Mouse (Mus musculus): Measurements from ENCODE around the gene Zscan5b. TPM values are rescaled to one million over a fixed set of nuclear protein-coding genes. Genes with fewer than 3 reads are reported as not detected.
A peak's percentile ranks its signal among the peaks of the same experiment; 100 is the strongest.
"Not testable (repeated sequence)": the region's sequence is repeated elsewhere in the genome, so short reads cannot be mapped to it uniquely, and the experiment has no call there.

Gene Zscan5b
- not detected in 2 replicates for polyA plus RNA-seq (2015; fragmentation: Nextera tagmentation; extraction: Ambion mirVana)

DNA sequence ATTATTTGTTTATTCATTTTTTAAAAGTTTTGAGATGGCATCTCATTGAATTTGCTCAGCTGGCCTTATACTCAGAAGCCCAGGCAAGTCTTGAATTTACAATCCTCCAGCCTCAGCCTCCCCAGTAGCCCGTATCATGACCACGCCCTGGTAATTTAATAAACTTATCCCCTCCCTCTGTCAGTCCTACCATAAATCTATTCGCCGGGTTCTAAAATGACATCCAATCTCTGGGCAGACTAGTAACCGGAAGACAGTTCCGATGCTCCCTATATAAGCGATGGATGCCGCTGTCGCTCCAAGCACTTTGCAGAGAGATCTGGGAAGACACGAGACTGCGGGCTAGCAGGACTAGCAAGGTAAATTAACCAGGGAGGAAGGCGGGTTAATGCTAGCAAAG, at the start of gene Zscan5b:
Gene Zscan5b, plus strand, starts transcription at position 301 of the 400 bp plus-strand sequence.
- Histone ChIP-seq H3K4me2 (ENCODE audit: low read length) (no peak within 1 kb of the TSS), H3K9me3 (replicated peaks; ENCODE audit: control insufficient read depth, low read length, poor library complexity, severe bottlenecking) (0 out of 2 replicates have a peak, but pooled peaks cover 2% of the 10 kb centered on the region), H3K4me3 (ENCODE audit: low read depth, low read length) (no peak within 1 kb of the TSS), H3K4me1 (ENCODE audit: control insufficient read depth, insufficient read depth, low read length) (no peaks in the 10 kb centered on the region), H3K9ac (ENCODE audit: low read depth, low read length) (no peak within 1 kb of the TSS), H3K27me3 (ENCODE audit: control insufficient read depth, insufficient read depth, low read depth, low read length) (no peaks in the 10 kb centered on the region), H3K36me3 (ENCODE audit: control insufficient read depth, insufficient read depth, low read length) (no peaks in the 10 kb centered on the region), H3K27ac (ENCODE audit: low read length) (no peak within 1 kb of the TSS)
- no peak for ATAC-seq
- 94% methylated on average over 12 of the region's 12 CpGs for WGBS

DNA sequence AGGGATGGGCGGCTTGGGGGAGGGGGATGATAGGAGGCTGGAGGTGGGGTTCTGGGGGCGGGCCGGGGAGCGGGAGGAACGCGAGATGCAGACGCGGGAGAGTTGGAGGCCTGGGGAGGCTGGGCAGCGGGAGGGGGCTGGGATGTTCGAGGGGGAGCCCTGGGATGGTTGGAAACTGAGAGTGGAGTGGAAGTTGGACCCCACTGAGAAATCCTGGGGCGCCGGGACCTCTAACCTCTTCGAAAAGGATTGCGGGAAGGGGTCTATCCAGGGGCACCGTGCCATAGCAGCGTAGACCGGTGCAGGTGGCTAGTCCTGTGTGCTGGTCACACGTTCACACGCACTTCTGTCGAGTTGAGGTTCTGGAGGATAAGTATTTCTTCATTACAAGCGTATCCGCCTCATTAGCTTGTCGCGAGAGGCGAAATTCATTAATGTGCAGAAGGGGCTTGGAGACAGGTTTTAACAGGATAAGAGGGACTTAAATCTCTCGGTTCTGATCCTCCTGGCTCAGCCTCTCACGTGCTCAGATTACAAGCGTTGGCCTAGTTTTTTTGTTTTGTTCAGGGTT, 49.3 kb upstream of the Zscan5b start:
- Histone ChIP-seq H3K9me3 (replicated peaks; ENCODE audit: control insufficient read depth, low read length, poor library complexity, severe bottlenecking) (no peaks in the 10 kb centered on the region), H3K9ac (ENCODE audit: low read depth, low read length) (peak overlapping the region; percentile 84), H3K36me3 (ENCODE audit: control insufficient read depth, insufficient read depth, low read length) (no peaks in the 10 kb centered on the region; the same call in 1 of the 2 replicates), H3K27me3 (ENCODE audit: control insufficient read depth, insufficient read depth, low read depth, low read length) (no peaks in the 10 kb centered on the region), H3K27ac (ENCODE audit: low read length) (peak overlapping the region; percentile 77), H3K4me1 (ENCODE audit: control insufficient read depth, insufficient read depth, low read length) (peaks cover 13% of the 10 kb centered on the region), H3K4me2 (ENCODE audit: low read length) (peak overlapping the region; percentile 73), H3K4me3 (ENCODE audit: low read depth, low read length) (peak overlapping the region; percentile 71)
- peak; percentile 56 for ATAC-seq
- WGBS: under 1% methylated on average over 27 of the region's 28 CpGs

DNA sequence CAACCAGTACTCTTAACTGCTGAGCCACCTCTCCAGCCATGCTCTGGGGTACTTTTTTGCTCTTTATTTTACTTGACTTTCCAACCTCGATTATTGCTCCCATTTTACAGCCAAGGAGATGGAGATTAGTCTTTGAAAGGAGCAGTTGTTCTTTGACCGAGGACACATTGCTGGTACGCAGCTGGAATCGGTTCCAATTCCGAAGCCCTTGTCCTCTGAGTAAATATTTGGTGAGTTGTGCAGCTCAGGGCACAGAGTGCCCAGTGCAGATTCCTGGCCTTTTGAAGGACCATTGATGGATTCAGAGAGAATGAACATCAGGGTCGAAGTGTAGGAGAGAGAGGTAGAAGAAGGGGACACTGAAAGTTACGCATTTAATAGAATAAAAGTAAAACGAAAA, 48.2 kb upstream of the Zscan5b start:
- no peak overlapping the region for H3K4me3 ChIP-seq (ENCODE audit: low read depth, low read length)
- 88% methylated on average over 8 of the region's 8 CpGs for WGBS
- H3K4me1 ChIP-seq (ENCODE audit: control insufficient read depth, insufficient read depth, low read length): peaks cover 13% of the 10 kb centered on the region
- H3K9ac ChIP-seq (ENCODE audit: low read depth, low read length): no peak overlapping the region
- ATAC-seq: no peak
- no peaks in the 10 kb centered on the region for H3K9me3 ChIP-seq (replicated peaks; ENCODE audit: control insufficient read depth, low read length, poor library complexity, severe bottlenecking)
- no peak overlapping the region for H3K4me2 ChIP-seq (ENCODE audit: low read length)
- no peaks in the 10 kb centered on the region; the same call in 1 of the 2 replicates for H3K36me3 ChIP-seq (ENCODE audit: control insufficient read depth, insufficient read depth, low read length)
- no peaks in the 10 kb centered on the region for H3K27me3 ChIP-seq (ENCODE audit: control insufficient read depth, insufficient read depth, low read depth, low read length)
- no peak overlapping the region for H3K27ac ChIP-seq (ENCODE audit: low read length)

DNA sequence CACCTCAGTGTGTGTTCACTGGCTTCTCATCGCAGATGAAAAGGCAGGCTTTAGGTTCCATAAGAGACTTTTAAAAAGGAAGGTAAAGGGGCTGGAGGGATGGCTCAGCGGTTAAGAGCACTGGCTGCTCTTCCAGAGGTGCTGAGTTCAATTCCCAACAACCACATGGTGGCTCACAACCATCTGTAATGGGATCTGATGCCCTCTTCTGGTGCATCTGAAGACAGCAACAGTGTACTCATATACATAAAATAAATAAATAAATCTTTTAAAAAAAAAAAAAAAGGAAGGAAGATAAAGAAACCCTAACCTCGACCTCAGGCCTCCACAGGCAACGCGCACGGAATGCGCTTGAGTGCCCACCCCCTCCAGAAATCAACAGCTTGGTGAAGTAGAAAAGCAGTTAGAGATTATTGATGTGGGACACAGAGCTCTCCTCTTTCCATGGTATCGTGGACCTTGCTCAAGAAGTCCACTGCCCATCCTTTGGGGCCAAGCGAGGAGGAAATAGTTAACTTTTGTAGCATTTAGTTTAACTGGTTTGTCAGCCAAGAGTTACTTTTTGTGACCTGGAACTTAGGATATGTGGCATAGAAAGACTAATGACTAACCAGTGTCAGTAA, 47.6 kb upstream of the Zscan5b start:
- not testable (repeated sequence) for H3K9me3 ChIP-seq (replicated peaks; ENCODE audit: control insufficient read depth, low read length, poor library complexity, severe bottlenecking); H3K4me2 ChIP-seq (ENCODE audit: low read length); H3K36me3 ChIP-seq (ENCODE audit: control insufficient read depth, insufficient read depth, low read length); ATAC-seq; H3K27ac ChIP-seq (ENCODE audit: low read length); H3K9ac ChIP-seq (ENCODE audit: low read depth, low read length); H3K4me3 ChIP-seq (ENCODE audit: low read depth, low read length); H3K27me3 ChIP-seq (ENCODE audit: control insufficient read depth, insufficient read depth, low read depth, low read length)
- H3K4me1 ChIP-seq (ENCODE audit: control insufficient read depth, insufficient read depth, low read length): peaks cover 13% of the 10 kb centered on the region
- 92% methylated on average over 9 of the region's 9 CpGs for WGBS

DNA sequence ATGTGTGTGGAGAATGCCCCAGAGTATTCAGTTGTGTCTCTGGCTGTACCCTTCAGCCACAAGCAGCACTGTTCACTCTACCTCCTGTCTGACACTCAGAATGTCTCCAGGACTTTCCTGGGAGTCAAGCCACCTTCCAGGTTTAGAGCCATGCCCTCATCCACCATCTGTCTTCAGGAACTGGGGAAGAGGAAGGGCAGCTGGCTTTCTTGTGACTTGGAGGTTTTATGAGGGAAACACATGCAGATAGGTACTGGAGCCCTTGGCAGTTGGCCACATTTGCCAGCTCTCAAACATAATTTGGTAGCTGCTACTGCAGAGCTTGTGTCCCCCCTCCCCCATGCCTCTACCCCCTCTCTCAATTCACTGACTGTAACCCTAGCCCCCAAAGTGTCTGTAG, 43.1 kb upstream of the Zscan5b start:
- no peak overlapping the region for H3K4me2 ChIP-seq (ENCODE audit: low read length)
- ATAC-seq: no peak
- no peak overlapping the region for H3K9ac ChIP-seq (ENCODE audit: low read depth, low read length)

DNA sequence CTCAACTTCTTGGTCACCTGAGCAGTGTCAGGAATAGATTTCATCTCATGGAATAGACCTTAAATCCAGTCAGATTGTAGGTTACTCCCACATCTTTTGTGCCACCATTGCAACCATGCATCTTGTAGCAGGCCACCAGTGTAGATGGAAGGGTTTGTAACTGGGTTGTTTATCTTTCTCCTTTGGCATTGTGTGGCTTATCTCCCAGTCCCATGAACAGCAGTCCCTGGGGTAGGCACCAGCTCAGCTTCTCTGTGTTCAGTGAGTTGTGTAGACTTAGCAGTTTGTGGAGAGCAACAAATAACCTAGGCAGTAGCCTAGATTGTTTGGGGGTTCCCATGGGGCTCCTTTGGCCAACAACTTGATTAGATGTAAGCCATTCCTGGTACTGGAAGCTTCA, 39.2 kb upstream of the Zscan5b start:
- H3K4me3 ChIP-seq (ENCODE audit: low read depth, low read length): no peak overlapping the region
- ATAC-seq: no peak
- no peak overlapping the region for H3K4me2 ChIP-seq (ENCODE audit: low read length)
- H3K4me1 ChIP-seq (ENCODE audit: control insufficient read depth, insufficient read depth, low read length): no peaks in the 10 kb centered on the region
- H3K9me3 ChIP-seq (replicated peaks; ENCODE audit: control insufficient read depth, low read length, poor library complexity, severe bottlenecking): no peaks in the 10 kb centered on the region
- no peak overlapping the region for H3K9ac ChIP-seq (ENCODE audit: low read depth, low read length)
- H3K27ac ChIP-seq (ENCODE audit: low read length): no peak overlapping the region
- peaks cover 30% of the 10 kb centered on the region for H3K36me3 ChIP-seq (ENCODE audit: control insufficient read depth, insufficient read depth, low read length)
- no peaks in the 10 kb centered on the region for H3K27me3 ChIP-seq (ENCODE audit: control insufficient read depth, insufficient read depth, low read depth, low read length)

More for the DNA sequence above, 43.1 kb upstream of the Zscan5b start:
- Histone ChIP-seq H3K4me3 (ENCODE audit: low read depth, low read length) (no peak overlapping the region), H3K27me3 (ENCODE audit: control insufficient read depth, insufficient read depth, low read depth, low read length) (no peaks in the 10 kb centered on the region), H3K36me3 (ENCODE audit: control insufficient read depth, insufficient read depth, low read length) (peaks cover 6% of the 10 kb centered on the region), H3K9me3 (replicated peaks; ENCODE audit: control insufficient read depth, low read length, poor library complexity, severe bottlenecking) (no peaks in the 10 kb centered on the region), H3K27ac (ENCODE audit: low read length) (no peak overlapping the region), H3K4me1 (ENCODE audit: control insufficient read depth, insufficient read depth, low read length) (no peaks in the 10 kb centered on the region)

DNA sequence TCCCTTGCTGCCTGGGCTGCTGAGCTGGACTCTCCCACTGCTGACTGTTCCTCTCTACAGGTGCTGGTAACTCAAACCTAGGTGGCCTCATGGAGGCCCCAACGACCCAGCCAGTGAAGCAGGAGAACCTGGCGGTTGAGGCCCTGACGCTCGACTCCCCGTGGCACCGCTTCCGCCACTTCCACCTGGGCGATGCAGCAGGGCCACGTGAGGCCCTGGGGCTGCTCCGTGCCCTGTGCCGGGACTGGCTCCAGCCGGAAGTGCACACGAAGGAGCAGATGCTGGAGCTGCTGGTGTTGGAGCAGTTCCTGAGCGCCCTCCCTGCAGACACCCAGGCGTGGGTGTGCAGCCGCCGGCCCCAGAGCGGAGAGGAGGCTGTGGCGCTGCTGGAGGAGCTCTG, 38.3 kb upstream of the Zscan5b start:
- 0 out of 2 replicates have a peak, but pooled peaks have one; percentile 19 for ATAC-seq

DNA sequence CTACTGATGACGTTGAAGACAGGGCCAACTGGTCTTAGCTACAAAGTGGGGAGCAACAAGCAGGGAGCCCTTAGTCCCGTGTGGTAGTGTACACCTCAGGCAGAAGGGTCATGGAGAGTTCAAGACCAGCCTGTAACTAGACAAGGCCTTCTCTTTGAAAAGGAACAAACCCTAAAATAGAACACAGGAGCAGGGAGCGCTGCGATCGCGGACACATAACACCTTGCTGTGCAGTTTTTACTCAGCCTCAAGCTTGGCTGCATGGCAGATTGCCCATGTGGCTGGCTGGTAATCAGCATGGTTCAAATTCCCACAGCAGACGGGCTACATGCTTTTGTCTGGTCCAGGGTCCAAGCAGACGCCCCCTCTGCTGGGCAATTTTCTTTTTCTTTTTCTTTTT, 37.6 kb upstream of the Zscan5b start:
- WGBS: 92% methylated on average over 8 of the region's 8 CpGs
- no peak for ATAC-seq
- Histone ChIP-seq H3K4me2 (ENCODE audit: low read length) (no peak overlapping the region), H3K27me3 (ENCODE audit: control insufficient read depth, insufficient read depth, low read depth, low read length) (no peaks in the 10 kb centered on the region), H3K4me1 (ENCODE audit: control insufficient read depth, insufficient read depth, low read length) (no peaks in the 10 kb centered on the region), H3K9ac (ENCODE audit: low read depth, low read length) (no peak overlapping the region), H3K9me3 (replicated peaks; ENCODE audit: control insufficient read depth, low read length, poor library complexity, severe bottlenecking) (no peaks in the 10 kb centered on the region), H3K4me3 (ENCODE audit: low read depth, low read length) (no peak overlapping the region), H3K36me3 (ENCODE audit: control insufficient read depth, insufficient read depth, low read length) (peaks cover 43% of the 10 kb centered on the region), H3K27ac (ENCODE audit: low read length) (no peak overlapping the region)

More for the DNA sequence above, 38.3 kb upstream of the Zscan5b start:
- Histone ChIP-seq H3K27me3 (ENCODE audit: control insufficient read depth, insufficient read depth, low read depth, low read length) (no peaks in the 10 kb centered on the region), H3K4me3 (ENCODE audit: low read depth, low read length) (no peak overlapping the region), H3K4me1 (ENCODE audit: control insufficient read depth, insufficient read depth, low read length) (no peaks in the 10 kb centered on the region), H3K9me3 (replicated peaks; ENCODE audit: control insufficient read depth, low read length, poor library complexity, severe bottlenecking) (no peaks in the 10 kb centered on the region), H3K4me2 (ENCODE audit: low read length) (no peak overlapping the region), H3K9ac (ENCODE audit: low read depth, low read length) (no peak overlapping the region), H3K27ac (ENCODE audit: low read length) (no peak overlapping the region), H3K36me3 (ENCODE audit: control insufficient read depth, insufficient read depth, low read length) (peaks cover 37% of the 10 kb centered on the region)
- WGBS: 92% methylated on average over 19 of the region's 19 CpGs

DNA sequence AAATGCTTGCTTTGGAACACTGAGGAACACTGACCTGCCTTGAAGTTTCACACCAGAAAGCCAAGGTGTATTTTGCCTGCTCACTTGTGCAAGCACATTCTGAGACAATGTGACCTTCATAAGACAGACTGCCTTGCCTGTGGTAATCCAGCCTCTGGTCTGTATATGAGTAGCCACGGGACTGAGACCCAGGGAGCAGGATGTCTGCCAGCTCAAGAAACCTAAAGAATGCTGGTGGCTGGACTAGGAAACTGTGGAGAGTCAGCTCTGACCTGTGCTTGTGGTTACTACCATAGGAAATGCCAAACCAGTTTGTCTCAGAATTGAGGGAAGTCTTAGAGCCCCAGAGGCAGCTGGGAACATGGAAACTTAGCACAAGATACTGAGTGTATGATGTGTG, 36.7 kb upstream of the Zscan5b start:
- no peak overlapping the region for H3K4me2 ChIP-seq (ENCODE audit: low read length)
- no peak for ATAC-seq
- H3K27me3 ChIP-seq (ENCODE audit: control insufficient read depth, insufficient read depth, low read depth, low read length): no peaks in the 10 kb centered on the region

More for the DNA sequence above, 36.7 kb upstream of the Zscan5b start:
- no peaks in the 10 kb centered on the region for H3K9me3 ChIP-seq (replicated peaks; ENCODE audit: control insufficient read depth, low read length, poor library complexity, severe bottlenecking)
- H3K9ac ChIP-seq (ENCODE audit: low read depth, low read length): no peak overlapping the region
- no peak overlapping the region for H3K4me3 ChIP-seq (ENCODE audit: low read depth, low read length)
- no peaks in the 10 kb centered on the region for H3K4me1 ChIP-seq (ENCODE audit: control insufficient read depth, insufficient read depth, low read length)
- WGBS: 84% methylated on average over 1 of the region's 1 CpGs
- no peak overlapping the region for H3K27ac ChIP-seq (ENCODE audit: low read length)
- H3K36me3 ChIP-seq (ENCODE audit: control insufficient read depth, insufficient read depth, low read length): peaks cover 49% of the 10 kb centered on the region

Measured in midbrain, embryonic 16.5 days (tissue).